Mouse (Mus musculus) liver, adult 2 months (tissue): Measurements from ENCODE around the gene Gm2115.

Source experiments
- CTCF ChIP-seq: fragments of 200-500 bp; IDR thresholded peaks from 2 replicates; pipeline ENCODE4 v1.5.1; 2011; ENCODE audit warnings: low read depth, low read length, control low read depth
- POLR2A ChIP-seq: fragments of 200-500 bp; IDR thresholded peaks from 2 replicates; pipeline ENCODE4 v1.6.1; 2011; ENCODE audit warnings: low read length, control low read depth; ENCODE audit not compliant: insufficient read depth; ENCODE audit errors: extremely low read depth

DNA sequence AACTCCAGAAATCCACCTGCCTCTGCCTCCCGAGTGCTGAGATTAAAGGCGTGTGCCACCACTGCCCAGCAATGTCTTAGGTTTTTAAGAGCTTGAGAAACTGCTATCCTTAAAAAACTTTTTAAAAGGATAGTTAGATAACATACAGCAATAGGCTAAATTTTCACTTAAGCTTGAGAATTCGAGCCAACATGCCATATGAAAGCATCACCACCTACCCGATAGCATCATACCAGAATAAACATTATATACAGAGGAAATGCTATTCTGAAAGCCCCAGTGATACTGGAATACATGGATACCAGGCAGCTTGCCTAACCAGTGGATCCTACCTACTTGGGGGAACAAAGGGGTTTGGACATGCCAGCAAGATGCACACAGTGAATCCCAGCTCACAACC lies 95.0 kb downstream of the Gm2115 start:
- TF ChIP-seq CTCF (no peak), POLR2A (no peak)
